Mouse (Mus musculus): ENCODE data around the gene Mcpt4. TPM values are rescaled to one million over a fixed set of nuclear protein-coding genes. Genes with fewer than 3 reads are reported as not detected.
"Not testable (repeated sequence)": the region's sequence is repeated elsewhere in the genome, so short reads cannot be mapped to it uniquely, and the experiment has no call there.

The Mcpt4 gene
- polyA plus RNA-seq (2012; ENCODE audit: insufficient read depth, insufficient read length, low replicate concordance, missing spikeins): not detected in 2 replicates

- whole genome bisulfite sequencing: 78% methylated on average over 3 of the region's 3 CpGs
- not testable (repeated sequence) for H3K4me3 ChIP-seq (ENCODE audit: insufficient read depth, low read depth, low read length); H3K27ac ChIP-seq (ENCODE audit: insufficient read depth, low read depth, low read length); H3K4me1 ChIP-seq (ENCODE audit: control insufficient read depth, insufficient read depth, low read length)
These were observed at the start of gene Mcpt4 for GRCm38 (mm10) chr14:56062213-56062612. Gene Mcpt4, minus strand, starts transcription at chr14:56062313.

- H3K4me3 ChIP-seq (ENCODE audit: insufficient read depth, low read depth, low read length): no peak overlapping the region
- H3K4me1 ChIP-seq (ENCODE audit: control insufficient read depth, insufficient read depth, low read length): no peaks in the 10 kb centered on the region
- no peak overlapping the region for H3K27ac ChIP-seq (ENCODE audit: insufficient read depth, low read depth, low read length)
- 73% methylated on average over 13 of the region's 13 CpGs for WGBS
- TF ChIP-seq POLR2A (IDR thresholded peaks at IDR 0.05; ENCODE audit: insufficient read depth, low read depth, low read length) (no peak), CTCF (IDR thresholded peaks at IDR 0.05; ENCODE audit: insufficient read depth, low read depth, low read length) (no peak)
These were observed 43.5 kb upstream of the Mcpt4 start for GRCm38 (mm10) chr14:56105447-56106180.

GRCm38 (mm10) chr14:56105016-56105415 is 42.9 kb upstream of the Mcpt4 start:
- Histone ChIP-seq H3K27ac (ENCODE audit: insufficient read depth, low read depth, low read length) (no peak overlapping the region), H3K4me3 (ENCODE audit: insufficient read depth, low read depth, low read length) (no peak overlapping the region), H3K4me1 (ENCODE audit: control insufficient read depth, insufficient read depth, low read length) (no peaks in the 10 kb centered on the region)
- 96% methylated on average over 5 of the region's 5 CpGs for WGBS
- TF ChIP-seq POLR2A (IDR thresholded peaks at IDR 0.05; ENCODE audit: insufficient read depth, low read depth, low read length) (no peak), CTCF (IDR thresholded peaks at IDR 0.05; ENCODE audit: insufficient read depth, low read depth, low read length) (no peak)

GRCm38 (mm10) chr14:56103452-56103851 is 41.3 kb upstream of the Mcpt4 start:
- no peaks in the 10 kb centered on the region for H3K4me1 ChIP-seq (ENCODE audit: control insufficient read depth, insufficient read depth, low read length)
- WGBS: 32% methylated on average over 3 of the region's 3 CpGs
- TF ChIP-seq CTCF (IDR thresholded peaks at IDR 0.05; ENCODE audit: insufficient read depth, low read depth, low read length) (no peak), POLR2A (IDR thresholded peaks at IDR 0.05; ENCODE audit: insufficient read depth, low read depth, low read length) (no peak)
- no peak overlapping the region for H3K4me3 ChIP-seq (ENCODE audit: insufficient read depth, low read depth, low read length)
- H3K27ac ChIP-seq (ENCODE audit: insufficient read depth, low read depth, low read length): no peak overlapping the region

- H3K4me3 ChIP-seq (ENCODE audit: insufficient read depth, low read depth, low read length): no peak within 1 kb of the TSS
- TF ChIP-seq CTCF (IDR thresholded peaks at IDR 0.05; ENCODE audit: insufficient read depth, low read depth, low read length): no peak
- no peak for TF ChIP-seq POLR2A (IDR thresholded peaks at IDR 0.05; ENCODE audit: insufficient read depth, low read depth, low read length)
- H3K27ac ChIP-seq (ENCODE audit: insufficient read depth, low read depth, low read length): no peak within 1 kb of the TSS
- 72% methylated on average over 10 of the region's 10 CpGs for WGBS
- H3K4me1 ChIP-seq (ENCODE audit: control insufficient read depth, insufficient read depth, low read length): no peaks in the 10 kb centered on the region
These were observed 40.3 kb upstream of the Mcpt4 start, which contains the start of gene Ctsg for GRCm38 (mm10) chr14:56102386-56102785. Gene Ctsg, minus strand, starts transcription at chr14:56102574.

GRCm38 (mm10) chr14:56098940-56099339 is 36.8 kb upstream of the Mcpt4 start:
- no peak for TF ChIP-seq CTCF (IDR thresholded peaks at IDR 0.05; ENCODE audit: insufficient read depth, low read depth, low read length)
- 84% methylated on average over 4 of the region's 4 CpGs for WGBS
- Histone ChIP-seq H3K27ac (ENCODE audit: insufficient read depth, low read depth, low read length) (no peak overlapping the region), H3K4me3 (ENCODE audit: insufficient read depth, low read depth, low read length) (no peak overlapping the region), H3K4me1 (ENCODE audit: control insufficient read depth, insufficient read depth, low read length) (no peaks in the 10 kb centered on the region)

- Histone ChIP-seq H3K4me1 (ENCODE audit: control insufficient read depth, insufficient read depth, low read length) (no peaks in the 10 kb centered on the region), H3K4me3 (ENCODE audit: insufficient read depth, low read depth, low read length) (no peak overlapping the region), H3K27ac (ENCODE audit: insufficient read depth, low read depth, low read length) (no peak overlapping the region)
- TF ChIP-seq CTCF (IDR thresholded peaks at IDR 0.05; ENCODE audit: insufficient read depth, low read depth, low read length) (no peak), POLR2A (IDR thresholded peaks at IDR 0.05; ENCODE audit: insufficient read depth, low read depth, low read length) (no peak)
- WGBS: 93% methylated on average over 1 of the region's 1 CpGs
These were observed 35.5 kb upstream of the Mcpt4 start for GRCm38 (mm10) chr14:56097597-56097996.

GRCm38 (mm10) chr14:56093353-56093752 is 31.2 kb upstream of the Mcpt4 start:
- H3K4me3 ChIP-seq (ENCODE audit: insufficient read depth, low read depth, low read length): no peak overlapping the region
- no peak overlapping the region for H3K27ac ChIP-seq (ENCODE audit: insufficient read depth, low read depth, low read length)
- WGBS: 76% methylated on average over 2 of the region's 2 CpGs
- no peak for TF ChIP-seq POLR2A (IDR thresholded peaks at IDR 0.05; ENCODE audit: insufficient read depth, low read depth, low read length)
- TF ChIP-seq CTCF (IDR thresholded peaks at IDR 0.05; ENCODE audit: insufficient read depth, low read depth, low read length): no peak
- H3K4me1 ChIP-seq (ENCODE audit: control insufficient read depth, insufficient read depth, low read length): no peaks in the 10 kb centered on the region

- Histone ChIP-seq H3K27ac (ENCODE audit: insufficient read depth, low read depth, low read length) (no peak overlapping the region), H3K4me1 (ENCODE audit: control insufficient read depth, insufficient read depth, low read length) (no peaks in the 10 kb centered on the region), H3K4me3 (ENCODE audit: insufficient read depth, low read depth, low read length) (no peak overlapping the region)
- TF ChIP-seq POLR2A (IDR thresholded peaks at IDR 0.05; ENCODE audit: insufficient read depth, low read depth, low read length) (no peak), CTCF (IDR thresholded peaks at IDR 0.05; ENCODE audit: insufficient read depth, low read depth, low read length) (no peak)
- WGBS: 91% methylated on average over 3 of the region's 3 CpGs
These were observed 24.6 kb upstream of the Mcpt4 start for GRCm38 (mm10) chr14:56086711-56087110.
